Mouse (Mus musculus): ENCODE measurements around the gene Spem2.

DNA sequence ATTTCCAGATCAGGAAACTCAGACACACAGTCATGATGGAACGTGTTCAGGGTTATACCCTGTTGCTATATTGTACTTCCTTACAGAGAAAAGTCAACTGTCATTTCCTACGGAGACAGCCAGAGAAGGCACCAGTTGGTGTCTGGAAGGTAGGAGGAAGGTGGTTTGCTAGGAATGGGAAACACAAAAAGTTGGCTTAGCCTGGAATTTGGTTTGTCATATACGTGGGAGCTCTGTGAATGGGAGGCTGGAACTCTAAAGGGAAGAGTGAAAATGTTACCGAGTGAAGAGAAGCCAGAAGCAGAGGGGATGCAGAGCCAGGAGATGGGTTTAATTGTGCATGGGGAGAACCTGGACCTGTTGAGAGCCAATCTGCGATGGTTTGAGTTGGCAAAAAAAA is 26.8 kb downstream of the Spem2 start:
- TF ChIP-seq CTCF (IDR thresholded peaks at IDR 0.05; ENCODE audit: insufficient read depth, low read length) (no peak), POLR2A (IDR thresholded peaks at IDR 0.05; ENCODE audit: borderline replicate concordance, extremely low read depth, low read depth, low read length) (no peak)

All from lung, adult 2 months (tissue).